Mouse (Mus musculus) CD8-positive naive resting alpha-beta T cell, adult 2 months (primary cell): ENCODE data around the gene Atoh8.

Source experiments
- DNase-seq, 2 experiments: peaks; one replicate each; pipeline ENCODE4 v3.0.0; 2022; ENCODE audit warnings: low read depth in 2 of 2, low spot score in 2 of 2

Atoh8 gene

GRCm38 (mm10) chr6:72255294-72255693 is 19.9 kb upstream of the Atoh8 start:
- no peak for DNase-seq

DNA sequence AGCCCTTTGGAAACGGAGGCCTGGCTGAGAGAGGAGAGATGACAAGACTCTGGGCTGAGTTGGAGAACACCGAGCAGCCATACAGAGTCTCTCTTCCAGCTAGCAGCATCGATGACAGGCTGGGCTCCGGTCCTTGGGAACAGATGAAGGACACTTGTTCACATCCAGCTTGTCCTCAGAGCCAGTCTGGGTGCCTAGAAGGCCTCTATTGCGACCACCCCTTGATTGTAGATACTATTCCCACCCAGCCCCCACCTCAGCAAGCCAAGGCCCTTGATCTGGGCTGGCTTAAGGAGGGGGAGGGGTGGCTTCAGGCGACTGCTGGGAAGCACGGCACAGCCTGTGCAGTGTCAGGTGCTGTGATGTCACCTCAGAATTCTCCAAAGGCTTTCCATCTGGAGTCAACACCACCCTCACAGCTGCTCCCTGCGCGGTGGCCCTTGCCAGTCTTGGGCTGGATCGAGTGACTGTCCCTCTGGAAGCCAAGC is 19.3 kb upstream of the Atoh8 start:
- DNase-seq = no peak

GRCm38 (mm10) chr6:72253911-72254587 is 18.7 kb upstream of the Atoh8 start:
- DNase-seq = no peak

GRCm38 (mm10) chr6:72253168-72253567 is 17.8 kb upstream of the Atoh8 start:
- no peak for DNase-seq

GRCm38 (mm10) chr6:72252433-72252832 is 17.1 kb upstream of the Atoh8 start:
- DNase-seq = no peak

GRCm38 (mm10) chr6:72249981-72250380 is 14.6 kb upstream of the Atoh8 start:
- DNase-seq = no peak

DNA sequence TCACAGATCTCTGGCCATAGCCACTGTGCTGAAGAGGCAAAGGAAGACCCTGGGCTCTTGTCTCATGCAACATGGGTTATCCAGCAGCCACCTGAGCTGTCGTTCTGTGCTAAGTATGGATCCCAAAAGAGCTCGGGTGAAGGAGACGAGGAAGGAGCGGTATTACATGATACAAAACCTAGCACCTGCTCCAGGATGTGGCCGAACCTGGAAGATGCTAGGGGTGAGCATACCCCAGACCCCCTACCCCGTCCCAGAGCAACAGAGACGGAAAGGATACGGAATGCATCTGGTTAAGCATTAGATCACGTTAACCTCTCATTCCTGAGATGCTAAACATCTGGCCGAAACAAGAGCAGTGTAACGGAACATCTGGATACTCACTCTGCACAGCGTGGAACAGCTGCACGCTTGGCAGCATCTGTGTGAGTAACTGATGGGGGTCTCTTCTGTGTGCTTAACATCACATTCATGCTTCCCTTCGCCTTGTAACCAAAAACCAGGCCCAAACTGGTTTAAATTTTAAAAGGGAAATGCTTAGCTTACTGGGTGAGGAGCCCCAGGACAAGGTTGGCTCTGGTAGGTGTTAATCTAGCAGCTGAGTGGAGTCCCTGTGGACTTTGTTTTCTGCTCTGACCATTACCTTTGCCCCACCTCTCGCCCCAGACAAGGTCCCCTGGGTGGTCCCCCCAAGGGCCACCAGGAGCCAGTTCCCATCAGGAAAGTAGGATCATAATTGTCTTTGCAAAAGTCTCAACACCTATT is 13.0 kb upstream of the Atoh8 start:
- no peak for DNase-seq

DNA sequence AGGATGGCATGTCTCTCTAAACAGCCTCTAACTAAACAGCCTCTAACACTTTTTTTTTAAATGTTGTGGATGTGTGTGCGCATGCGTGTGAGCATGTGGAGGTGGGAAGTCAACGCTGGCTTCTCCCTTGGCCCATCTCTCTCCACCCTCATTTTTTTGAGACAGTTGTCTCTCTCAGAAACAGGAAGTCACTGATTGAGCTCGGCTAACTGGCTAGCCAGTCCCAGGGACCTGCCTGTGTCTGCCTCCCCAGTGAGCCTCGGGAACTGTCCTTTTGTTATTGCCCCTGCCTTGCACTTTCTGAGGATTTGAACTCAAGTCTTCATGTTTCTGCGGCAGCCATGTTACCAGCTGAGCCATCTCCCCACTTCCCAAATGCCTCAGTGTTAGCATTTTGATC is 10.9 kb upstream of the Atoh8 start:
- no peak for DNase-seq

GRCm38 (mm10) chr6:72244569-72245285 is 9.3 kb upstream of the Atoh8 start:
- no peak for DNase-seq

- no peak for DNase-seq
Measured at GRCm38 (mm10) chr6:72244144-72244549, 8.8 kb upstream of the Atoh8 start.

DNA sequence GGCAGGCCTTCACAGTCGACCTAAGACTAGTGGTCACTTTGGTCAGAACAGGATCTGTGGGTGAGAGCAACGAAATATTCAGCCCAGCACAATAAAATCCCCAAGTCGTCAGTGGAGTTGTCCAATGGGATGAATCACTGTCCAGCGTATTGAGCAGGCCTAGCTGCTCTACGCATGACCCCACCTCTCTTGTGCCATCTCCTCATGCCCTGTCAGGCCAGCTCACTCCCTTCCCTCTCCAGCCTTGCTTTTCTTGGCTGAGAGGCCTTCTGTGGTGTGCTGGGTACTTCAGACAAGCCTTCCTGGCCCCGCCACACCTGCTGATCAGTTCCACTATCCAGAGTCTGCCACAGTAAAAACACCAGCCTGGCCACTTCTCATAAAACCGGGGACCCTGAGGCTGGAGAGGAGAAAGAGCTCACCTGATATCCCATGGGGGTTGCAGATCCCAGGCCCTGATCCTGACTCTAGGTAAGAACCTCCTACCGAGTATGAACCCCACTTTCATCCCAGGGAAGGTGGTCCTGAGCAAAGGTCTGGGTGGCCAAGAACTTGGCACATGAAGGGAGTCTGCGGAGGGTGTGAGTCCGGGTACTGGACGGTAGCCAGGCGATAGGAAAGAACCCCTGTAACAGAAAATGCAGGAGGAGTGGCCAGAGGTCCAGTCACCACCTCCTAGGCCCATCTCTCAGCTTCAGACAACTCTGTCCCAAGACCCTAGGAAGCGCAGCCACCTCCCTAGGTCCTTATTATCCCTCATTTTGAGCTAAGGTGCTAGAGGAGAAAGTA is 7.3 kb upstream of the Atoh8 start:
- no peak for DNase-seq

DNA sequence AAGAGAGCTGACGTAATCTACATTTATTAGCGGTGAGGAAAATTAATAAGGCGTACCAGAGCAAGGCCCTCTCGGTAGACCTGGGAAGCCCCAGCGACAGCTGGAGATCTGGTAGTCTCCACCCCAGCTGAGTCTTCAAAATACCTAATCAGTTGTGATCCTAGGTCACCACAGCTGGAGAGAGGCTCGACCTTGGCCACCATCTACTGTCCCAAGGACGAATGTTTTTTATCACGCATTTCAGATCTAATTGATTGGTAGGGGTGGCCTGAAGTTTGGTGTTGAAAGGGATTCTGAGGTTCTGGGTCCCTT is 6.4 kb upstream of the Atoh8 start:
- DNase-seq = no peak

GRCm38 (mm10) chr6:72241133-72241842 is 5.9 kb upstream of the Atoh8 start:
- no peak for DNase-seq

GRCm38 (mm10) chr6:72240042-72240441 is 4.7 kb upstream of the Atoh8 start:
- DNase-seq = no peak

GRCm38 (mm10) chr6:72237035-72237434 is 1.7 kb upstream of the Atoh8 start:
- peak; percentile 59 to 75 for DNase-seq

DNA sequence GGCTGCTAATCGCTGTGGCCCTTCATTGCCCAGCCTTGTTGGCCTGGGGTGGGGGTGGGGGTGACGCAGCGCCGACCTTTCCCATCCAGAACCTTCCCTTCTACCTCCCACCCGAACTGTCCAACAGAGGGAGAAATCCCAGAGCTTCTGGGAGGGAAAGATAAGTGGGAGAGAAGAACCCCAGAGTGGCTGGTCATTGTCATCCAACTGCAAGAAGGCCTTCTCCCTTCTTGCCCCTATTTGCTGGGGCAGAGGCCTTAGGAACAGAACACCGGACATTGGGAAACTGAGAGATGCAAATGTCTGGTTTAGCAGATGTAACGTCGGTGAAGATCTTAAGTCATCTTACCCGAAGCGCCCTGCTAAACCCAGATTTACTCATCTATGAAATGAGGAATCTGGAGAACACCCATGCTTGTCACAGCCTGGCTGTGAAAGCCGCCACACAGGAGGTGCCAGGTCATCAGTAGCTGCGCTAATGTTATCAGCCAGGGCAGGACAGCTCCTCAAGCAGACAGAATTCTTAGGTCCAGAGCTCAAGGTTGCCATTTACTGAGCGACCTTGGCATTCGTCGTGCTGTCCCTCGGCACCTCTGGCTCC is 530 bp upstream of the Atoh8 start:
- DNase-seq = no peak

GRCm38 (mm10) chr6:72234372-72235097 is 842 bp downstream of the Atoh8 start:
- no peak for DNase-seq

DNA sequence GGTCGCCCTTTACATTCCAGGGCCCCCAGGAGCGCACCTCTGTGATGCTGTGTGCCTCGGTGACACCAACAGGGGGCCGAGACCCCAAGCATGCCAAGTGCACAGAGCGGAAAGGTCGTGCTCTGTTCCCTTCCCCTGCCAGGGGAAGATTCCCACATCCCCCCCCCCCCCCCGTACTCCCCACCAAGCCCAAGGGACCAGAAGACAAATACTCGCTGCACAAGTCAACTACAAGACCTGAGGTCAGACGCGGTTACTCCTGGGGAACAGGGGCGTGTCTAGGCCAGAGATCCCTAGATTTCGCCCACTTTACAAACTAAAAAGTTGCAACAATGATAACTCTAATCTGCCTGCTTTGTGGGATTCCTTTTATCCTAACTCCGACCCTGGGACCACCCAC is 1.4 kb downstream of the Atoh8 start:
- DNase-seq = no peak

DNA sequence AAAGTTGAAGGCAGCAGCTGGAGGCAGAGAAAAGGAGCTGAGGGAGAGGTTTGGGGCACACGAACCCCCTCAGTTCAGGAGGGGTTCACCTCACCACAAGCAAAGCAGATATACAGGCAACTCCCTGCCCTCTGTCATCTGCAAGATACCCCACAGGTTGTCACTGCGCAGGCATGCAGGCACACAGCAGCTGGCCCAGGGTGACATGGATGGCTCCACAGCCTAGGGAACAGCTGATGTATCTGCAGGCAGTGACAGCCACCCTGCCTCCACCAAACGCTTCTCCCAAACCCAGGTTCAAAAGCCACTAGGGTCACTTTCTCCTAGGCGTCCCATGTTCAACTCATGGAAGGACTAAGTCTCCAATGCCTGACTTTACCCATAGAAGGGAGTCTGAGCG is 2.5 kb downstream of the Atoh8 start:
- no peak for DNase-seq

GRCm38 (mm10) chr6:72232411-72232810 is 3.0 kb downstream of the Atoh8 start:
- DNase-seq = no peak
